Mouse (Mus musculus) stomach, postnatal 0 days (tissue): ENCODE data around the gene Podnl1. TPM values are rescaled to one million over a fixed set of nuclear protein-coding genes. Genes with fewer than 3 reads are reported as not detected.

Source experiments
- ATAC-seq: fragments of 200-750 bp; cut with Nextera tagmentation; 2 replicates; pipeline ENCODE4 v1.8.0; 2017; ENCODE audit not compliant: low FRiP score, low TSS enrichment
- DNase-seq: peaks from one replicate; pipeline ENCODE4 v3.0.0-alpha.2; 2016; ENCODE audit warnings: low spot score
- H3K27ac ChIP-seq: fragments of 300-500 bp; sonication (generic); replicated peaks from 2 replicates; pipeline ENCODE4 v1.5.1; 2014; ENCODE audit warnings: mild to moderate bottlenecking, control low read depth
- H3K27me3 ChIP-seq: fragments of 300-500 bp; sonication (generic); 2 replicates; pipeline ENCODE4 v1.6.1; 2014; ENCODE audit warnings: low read length; ENCODE audit not compliant: control insufficient read depth, insufficient read depth
- H3K36me3 ChIP-seq: fragments of 300-500 bp; sonication (generic); 2 replicates; pipeline ENCODE4 v1.6.1; 2014; ENCODE audit warnings: low read length, mixed read lengths; ENCODE audit not compliant: control insufficient read depth, insufficient read depth
- H3K4me1 ChIP-seq: fragments of 300-500 bp; sonication (generic); replicated peaks from 2 replicates; pipeline ENCODE4 v1.6.1; 2014; ENCODE audit warnings: antibody characterized with exemption; ENCODE audit not compliant: control insufficient read depth, insufficient read depth
- H3K4me2 ChIP-seq: fragments of 300-500 bp; sonication (generic); replicated peaks from 2 replicates; pipeline ENCODE4 v1.6.1; 2014; ENCODE audit warnings: low read depth, mild to moderate bottlenecking, control low read depth, moderate library complexity
- H3K4me3 ChIP-seq: fragments of 300-500 bp; sonication (generic); 2 replicates; pipeline ENCODE4 v1.5.1; 2014; ENCODE audit warnings: low read depth, low read length, control low read depth
- H3K9ac ChIP-seq: fragments of 300-500 bp; sonication (generic); 2 replicates; pipeline ENCODE4 v1.6.1; 2014; ENCODE audit warnings: mild to moderate bottlenecking, low read length, control low read depth, mixed read lengths
- H3K9me3 ChIP-seq: fragments of 300-500 bp; sonication (generic); 2 replicates; pipeline ENCODE4 v1.6.1; 2016; ENCODE audit warnings: low read length; ENCODE audit not compliant: control insufficient read depth
- CTCF ChIP-seq: IDR thresholded peaks from 2 replicates; pipeline ENCODE4 v1.5.1; 2016; ENCODE audit warnings: antibody characterized with exemption, low read depth, mild to moderate bottlenecking, moderate library complexity
- EP300 ChIP-seq: optimal IDR thresholded peaks from 2 replicates; pipeline ENCODE3; 2016; ENCODE audit warnings: antibody characterized with exemption
- WGBS: fragments of 180-500 bp; shearing (Covaris S2); extraction: QIAGEN DNeasy Blood & Tissue Kit; methylation state at CpG from one replicate; pipeline ENCODE4 v1.1.7; 2014; 5-methylcytosine and 5-hydroxymethylcytosine counted together
- polyA plus RNA-seq: library from polyadenylated mRNA; unstranded; fragments of >200 nt; fragmentation: Nextera tagmentation; extraction: Ambion mirVana; gene quantifications from 2 replicates; pipeline ENCODE4 v1.2.1, GENCODE M21; 2015

Gene Podnl1
- polyA plus RNA-seq, 1 experiment from 2014 or later = 0.11 TPM

GRCm38 (mm10) chr8:84106216-84107040 is 19.4 kb upstream of the Podnl1 start:
- TF ChIP-seq CTCF (no peak), EP300 (no peak)
- H3K36me3 ChIP-seq = peaks cover 5% of the 10 kb centered on the region; the same call in 1 of the 2 replicates
- no peak for ATAC-seq
- DNase-seq = no peak
- peaks cover 4% of the 10 kb centered on the region; the same call in 1 of the 2 replicates for H3K4me1 ChIP-seq
- no peaks in the 10 kb centered on the region for H3K9me3 ChIP-seq
- no peak overlapping the region for H3K4me3 ChIP-seq
- H3K9ac ChIP-seq = no peak overlapping the region
- no peak overlapping the region for H3K27ac ChIP-seq
- 78% methylated on average over 5 of the region's 6 CpGs for WGBS
- H3K4me2 ChIP-seq = no peak overlapping the region
- no peaks in the 10 kb centered on the region for H3K27me3 ChIP-seq

- WGBS = 75% methylated on average over 6 of the region's 6 CpGs
- DNase-seq = no peak
- no peaks in the 10 kb centered on the region for H3K36me3 ChIP-seq
- TF ChIP-seq EP300 = no peak
- TF ChIP-seq CTCF = no peak
- no peak overlapping the region for H3K4me3 ChIP-seq
- no peak overlapping the region for H3K9ac ChIP-seq
- H3K27ac ChIP-seq = no peak overlapping the region
- ATAC-seq = no peak
- no peak overlapping the region for H3K4me2 ChIP-seq
- no peaks in the 10 kb centered on the region for H3K4me1 ChIP-seq
- H3K27me3 ChIP-seq = no peaks in the 10 kb centered on the region
- H3K9me3 ChIP-seq = no peaks in the 10 kb centered on the region
Measured at GRCm38 (mm10) chr8:84115646-84116045, 10.1 kb upstream of the Podnl1 start.

GRCm38 (mm10) chr8:84122151-84122550 is 3.6 kb upstream of the Podnl1 start:
- no peak overlapping the region for H3K27ac ChIP-seq
- DNase-seq (no peak), ATAC-seq (no peak)
- no peaks in the 10 kb centered on the region for H3K36me3 ChIP-seq
- 80% methylated on average over 3 of the region's 3 CpGs for WGBS
- H3K9ac ChIP-seq = no peak overlapping the region
- no peaks in the 10 kb centered on the region for H3K4me1 ChIP-seq
- no peaks in the 10 kb centered on the region for H3K27me3 ChIP-seq
- H3K4me2 ChIP-seq = no peak overlapping the region
- TF ChIP-seq CTCF (no peak), EP300 (no peak)
- H3K9me3 ChIP-seq = no peaks in the 10 kb centered on the region
- no peak overlapping the region for H3K4me3 ChIP-seq

- Histone ChIP-seq H3K4me3 (no peak overlapping the region), H3K4me1 (no peaks in the 10 kb centered on the region), H3K4me2 (no peak overlapping the region), H3K27ac (no peak overlapping the region), H3K9ac (no peak overlapping the region), H3K36me3 (no peaks in the 10 kb centered on the region), H3K9me3 (no peaks in the 10 kb centered on the region), H3K27me3 (no peaks in the 10 kb centered on the region)
- no peak for ATAC-seq
- TF ChIP-seq CTCF (no peak), EP300 (no peak)
- DNase-seq = no peak
- 76% methylated on average over 2 of the region's 2 CpGs for WGBS
Measured at GRCm38 (mm10) chr8:84126742-84127141, 953 bp downstream of the Podnl1 start.

GRCm38 (mm10) chr8:84127202-84127901 is 1.6 kb downstream of the Podnl1 start:
- H3K27me3 ChIP-seq = no peaks in the 10 kb centered on the region
- H3K4me1 ChIP-seq = no peaks in the 10 kb centered on the region
- no peak overlapping the region for H3K9ac ChIP-seq
- no peaks in the 10 kb centered on the region for H3K36me3 ChIP-seq
- ATAC-seq = no peak
- WGBS = 68% methylated on average over 17 of the region's 17 CpGs
- no peak overlapping the region for H3K4me3 ChIP-seq
- TF ChIP-seq EP300 (no peak), CTCF (no peak)
- H3K4me2 ChIP-seq = no peak overlapping the region
- no peaks in the 10 kb centered on the region for H3K9me3 ChIP-seq
- no peak overlapping the region for H3K27ac ChIP-seq
- DNase-seq = no peak

GRCm38 (mm10) chr8:84128277-84128676 is 2.5 kb downstream of the Podnl1 start:
- 0 out of 2 replicates have a peak, but pooled peaks have one; percentile 11 for ATAC-seq
- Histone ChIP-seq H3K4me1 (no peaks in the 10 kb centered on the region), H3K9me3 (no peaks in the 10 kb centered on the region), H3K4me3 (no peak overlapping the region), H3K27ac (no peak overlapping the region), H3K9ac (no peak overlapping the region), H3K27me3 (no peaks in the 10 kb centered on the region), H3K36me3 (peaks cover 7% of the 10 kb centered on the region; the same call in 1 of the 2 replicates), H3K4me2 (no peak overlapping the region)
- DNase-seq = no peak
- TF ChIP-seq CTCF = peak; percentile 43
- no peak for TF ChIP-seq EP300
- WGBS = 43% methylated on average over 8 of the region's 8 CpGs
